Mouse (Mus musculus): Measurements from ENCODE around the gene Otulin.

GRCm38 (mm10) chr15:27528896-27529295, 101.6 kb downstream of the Otulin start:
- TF ChIP-seq CTCF (IDR thresholded peaks at IDR 0.05; ENCODE audit: low read depth) (no peak), EP300 (IDR thresholded peaks at IDR 0.05; ENCODE audit: low read depth) (no peak)

Data from liver, embryonic 14.5 days (tissue).